Mouse (Mus musculus) left cerebral cortex, adult 8-10 months (tissue): Measurements from ENCODE around the gene Poc5. TPM values are rescaled to one million over a fixed set of nuclear protein-coding genes. Genes with fewer than 3 reads are reported as not detected.
A peak's percentile ranks its signal among the peaks of the same experiment; 100 is the strongest.

Experiments
- DNase-seq, 2 experiments: peaks; one replicate each; pipeline ENCODE4 v3.0.0; 2022; ENCODE audit warnings: low spot score in 2 of 2
- total RNA-seq, 4 experiments: library from RNA; stranded (reverse); gene quantifications; 2 replicates each; pipeline ENCODE4 v1.2.4; 2022

Gene Poc5
- total RNA-seq, 4 experiments from 2014 or later = 30.6 to 38.3 (median 34.1) TPM

GRCm38 (mm10) chr13:96431595-96432156, 43.6 kb downstream of the Poc5 start:
- DNase-seq = peak; percentile 61 to 80

- DNase-seq = no peak
Observed at GRCm38 (mm10) chr13:96432376-96432811, 44.3 kb downstream of the Poc5 start.

- DNase-seq = no peak
Observed at GRCm38 (mm10) chr13:96433041-96433440, 44.9 kb downstream of the Poc5 start.

- DNase-seq = no peak
Observed at GRCm38 (mm10) chr13:96433648-96434190, 45.6 kb downstream of the Poc5 start.

- no peak for DNase-seq
Observed at GRCm38 (mm10) chr13:96434899-96435331, 46.8 kb downstream of the Poc5 start.

- no peak for DNase-seq
Observed at GRCm38 (mm10) chr13:96435793-96436192, 47.7 kb downstream of the Poc5 start.

GRCm38 (mm10) chr13:96436921-96437320, 48.8 kb downstream of the Poc5 start:
- no peak for DNase-seq

GRCm38 (mm10) chr13:96440436-96440835, 52.3 kb downstream of the Poc5 start:
- DNase-seq = no peak

- DNase-seq = no peak
Observed at GRCm38 (mm10) chr13:96450205-96450856, 62.2 kb downstream of the Poc5 start.

GRCm38 (mm10) chr13:96450869-96451268, 62.8 kb downstream of the Poc5 start:
- DNase-seq = no peak

GRCm38 (mm10) chr13:96451386-96452140, 63.5 kb downstream of the Poc5 start:
- no peak for DNase-seq

GRCm38 (mm10) chr13:96452621-96453020, 64.5 kb downstream of the Poc5 start:
- no peak for DNase-seq

- DNase-seq = no peak
Observed at GRCm38 (mm10) chr13:96454288-96454687, 66.2 kb downstream of the Poc5 start.

GRCm38 (mm10) chr13:96457566-96457965, 69.5 kb downstream of the Poc5 start:
- DNase-seq = no peak

GRCm38 (mm10) chr13:96458018-96458417, 69.9 kb downstream of the Poc5 start:
- DNase-seq = no peak

GRCm38 (mm10) chr13:96458606-96459005, 70.5 kb downstream of the Poc5 start:
- DNase-seq = no peak

- DNase-seq = no peak
Observed at GRCm38 (mm10) chr13:96462644-96463043, 74.5 kb downstream of the Poc5 start.

- no peak for DNase-seq
Observed at GRCm38 (mm10) chr13:96465315-96465714, 77.2 kb downstream of the Poc5 start.
